Mouse (Mus musculus): Measurements from ENCODE around the gene Ttll10. TPM values are rescaled to one million over a fixed set of nuclear protein-coding genes. Genes with fewer than 3 reads are reported as not detected.

The Ttll10 gene
- polyA plus RNA-seq, 1 experiment: 9.1 TPM

- Histone ChIP-seq H3K4me1 (ENCODE audit: control insufficient read depth, insufficient read depth, insufficient read length, low read length) (no peaks in the 10 kb centered on the region; the same call in 1 of the 2 replicates), H3K27ac (ENCODE audit: insufficient read depth, low read depth, low read length) (no peak overlapping the region), H3K4me3 (ENCODE audit: low read depth, low read length) (no peak overlapping the region), H3K27me3 (ENCODE audit: control insufficient read depth, insufficient read depth, low read length) (no peaks in the 10 kb centered on the region), H3K36me3 (ENCODE audit: control insufficient read depth, insufficient read depth, low read length) (peaks cover 15% of the 10 kb centered on the region)
- TF ChIP-seq CTCF (IDR thresholded peaks at IDR 0.05; ENCODE audit: extremely low read depth, insufficient read length, insufficient replicate concordance, low read depth, low read length) (no peak), POLR2A (IDR thresholded peaks at IDR 0.05; ENCODE audit: low read depth, low read length) (no peak)
- 88% methylated on average over 12 of the region's 12 CpGs for WGBS
These were observed 39.4 kb downstream of the Ttll10 start for GRCm38 (mm10) chr4:156019771-156020170.

DNA sequence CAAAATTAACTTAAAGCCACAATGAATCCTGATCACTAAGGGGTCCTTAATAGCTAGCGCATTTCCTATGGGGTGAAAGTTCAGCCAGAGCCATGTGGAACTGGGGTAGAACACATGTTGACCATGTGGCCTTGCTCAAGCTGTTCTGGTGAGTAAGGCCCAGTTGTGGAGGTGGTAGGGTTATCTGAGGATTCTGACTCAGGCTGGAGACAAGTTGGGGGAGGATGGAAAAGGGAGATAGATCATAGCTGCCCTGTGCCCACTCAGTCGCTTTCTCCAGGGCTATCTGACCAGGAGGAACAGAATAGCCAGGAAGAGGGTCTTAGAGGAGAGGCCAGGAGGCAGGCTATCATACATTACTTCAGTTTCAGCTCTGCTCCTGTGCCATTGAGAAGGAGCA lies 44.8 kb downstream of the Ttll10 start:
- WGBS: 89% methylated on average over 2 of the region's 2 CpGs
- peaks cover 51% of the 10 kb centered on the region for H3K36me3 ChIP-seq (ENCODE audit: control insufficient read depth, insufficient read depth, low read length)

DNA sequence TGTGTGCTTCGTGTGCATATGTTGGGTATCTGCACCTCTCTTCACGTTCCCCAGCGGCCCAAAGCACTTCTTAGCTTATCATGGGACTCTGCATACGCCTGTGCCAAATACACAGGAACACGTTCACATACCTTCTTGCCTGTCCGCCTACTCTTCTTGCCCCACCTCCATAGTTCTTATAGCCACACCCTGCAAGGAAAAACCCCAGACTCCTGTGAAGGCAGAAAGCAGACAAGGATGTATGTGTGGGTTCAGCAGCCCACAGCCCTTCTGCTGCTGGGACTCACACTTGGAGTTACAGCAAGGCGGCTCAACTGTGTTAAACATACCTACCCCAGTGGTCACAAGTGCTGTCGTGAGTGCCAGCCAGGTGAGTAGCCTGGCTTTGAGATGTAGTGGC lies 45.6 kb downstream of the Ttll10 start, which contains the start of gene Tnfrsf4:
Gene Tnfrsf4 (plus strand): TSS at position 207 of the 400 bp plus-strand sequence.
- Histone ChIP-seq H3K4me3 (ENCODE audit: low read depth, low read length) (no peak within 1 kb of the TSS), H3K27ac (ENCODE audit: insufficient read depth, low read depth, low read length) (no peak within 1 kb of the TSS), H3K4me1 (ENCODE audit: control insufficient read depth, insufficient read depth, insufficient read length, low read length) (peaks cover 1% of the 10 kb centered on the region; the same call in 1 of the 2 replicates), H3K27me3 (ENCODE audit: control insufficient read depth, insufficient read depth, low read length) (no peaks in the 10 kb centered on the region), H3K36me3 (ENCODE audit: control insufficient read depth, insufficient read depth, low read length) (peaks cover 59% of the 10 kb centered on the region)
- TF ChIP-seq CTCF (IDR thresholded peaks at IDR 0.05; ENCODE audit: extremely low read depth, insufficient read length, insufficient replicate concordance, low read depth, low read length) (no peak), POLR2A (IDR thresholded peaks at IDR 0.05; ENCODE audit: low read depth, low read length) (no peak)
- 74% methylated on average over 8 of the region's 8 CpGs for WGBS

More for the DNA sequence above, 44.8 kb downstream of the Ttll10 start:
- TF ChIP-seq POLR2A (IDR thresholded peaks at IDR 0.05; ENCODE audit: low read depth, low read length) (no peak), CTCF (IDR thresholded peaks at IDR 0.05; ENCODE audit: extremely low read depth, insufficient read length, insufficient replicate concordance, low read depth, low read length) (no peak)
- peaks cover 1% of the 10 kb centered on the region; the same call in 1 of the 2 replicates for H3K4me1 ChIP-seq (ENCODE audit: control insufficient read depth, insufficient read depth, insufficient read length, low read length)
- H3K4me3 ChIP-seq (ENCODE audit: low read depth, low read length): no peak overlapping the region
- no peaks in the 10 kb centered on the region for H3K27me3 ChIP-seq (ENCODE audit: control insufficient read depth, insufficient read depth, low read length)
- no peak overlapping the region for H3K27ac ChIP-seq (ENCODE audit: insufficient read depth, low read depth, low read length)

DNA sequence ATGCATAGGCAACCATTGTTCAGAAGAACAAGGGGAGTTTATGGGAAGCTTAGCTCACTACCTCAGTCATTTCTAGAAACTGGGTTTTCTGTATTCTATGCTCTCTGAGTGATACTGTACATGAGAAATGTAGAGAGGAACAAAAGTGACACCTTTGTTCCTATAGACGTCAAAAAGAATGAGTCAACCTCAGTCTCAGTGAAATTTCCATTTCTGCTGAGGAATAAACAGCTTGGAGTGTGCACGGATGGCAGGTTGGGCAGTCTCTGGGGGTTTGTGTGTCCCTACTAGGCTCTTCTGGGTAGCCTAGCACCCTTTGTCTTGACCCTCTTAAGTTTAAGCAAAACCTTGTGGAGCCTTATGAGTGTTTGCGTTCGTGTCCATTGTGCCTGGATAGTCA lies 50.8 kb downstream of the Ttll10 start:
- TF ChIP-seq CTCF (IDR thresholded peaks at IDR 0.05; ENCODE audit: extremely low read depth, insufficient read length, insufficient replicate concordance, low read depth, low read length) (no peak), POLR2A (IDR thresholded peaks at IDR 0.05; ENCODE audit: low read depth, low read length) (no peak)
- 94% methylated on average over 4 of the region's 4 CpGs for WGBS
- peaks cover 82% of the 10 kb centered on the region for H3K36me3 ChIP-seq (ENCODE audit: control insufficient read depth, insufficient read depth, low read length)

GRCm38 (mm10) chr4:156004109-156004508 lies 55.1 kb downstream of the Ttll10 start:
- peaks cover 82% of the 10 kb centered on the region for H3K36me3 ChIP-seq (ENCODE audit: control insufficient read depth, insufficient read depth, low read length)
- no peaks in the 10 kb centered on the region for H3K4me1 ChIP-seq (ENCODE audit: control insufficient read depth, insufficient read depth, insufficient read length, low read length)
- no peak overlapping the region for H3K27ac ChIP-seq (ENCODE audit: insufficient read depth, low read depth, low read length)
- TF ChIP-seq CTCF (IDR thresholded peaks at IDR 0.05; ENCODE audit: extremely low read depth, insufficient read length, insufficient replicate concordance, low read depth, low read length) (no peak), POLR2A (IDR thresholded peaks at IDR 0.05; ENCODE audit: low read depth, low read length) (no peak)
- WGBS: 87% methylated on average over 3 of the region's 3 CpGs
- no peak overlapping the region for H3K4me3 ChIP-seq (ENCODE audit: low read depth, low read length)
- no peaks in the 10 kb centered on the region for H3K27me3 ChIP-seq (ENCODE audit: control insufficient read depth, insufficient read depth, low read length)

More for the DNA sequence above, 50.8 kb downstream of the Ttll10 start:
- no peak overlapping the region for H3K4me3 ChIP-seq (ENCODE audit: low read depth, low read length)
- H3K4me1 ChIP-seq (ENCODE audit: control insufficient read depth, insufficient read depth, insufficient read length, low read length): no peaks in the 10 kb centered on the region
- no peak overlapping the region for H3K27ac ChIP-seq (ENCODE audit: insufficient read depth, low read depth, low read length)
- no peaks in the 10 kb centered on the region for H3K27me3 ChIP-seq (ENCODE audit: control insufficient read depth, insufficient read depth, low read length)

DNA sequence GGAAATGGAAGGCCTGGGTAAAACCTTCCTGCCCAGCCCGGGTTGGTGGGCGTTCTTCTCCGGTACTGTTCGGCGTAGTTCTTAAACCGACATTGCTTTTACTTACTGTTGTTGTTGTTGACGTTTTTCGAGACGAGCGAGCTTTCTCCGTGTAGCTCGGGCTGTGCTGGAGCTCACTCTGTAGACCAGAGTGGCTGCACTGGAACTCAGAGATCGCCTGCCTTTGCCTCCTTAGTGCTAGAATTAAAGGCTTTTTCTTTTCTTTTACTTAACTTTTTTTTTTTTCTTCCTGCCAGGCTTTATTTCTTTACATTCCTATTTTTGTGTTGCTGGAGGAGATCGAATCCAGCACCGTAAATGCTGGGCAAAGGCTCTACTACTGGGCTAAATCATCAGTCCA lies 65.6 kb downstream of the Ttll10 start:
- TF ChIP-seq POLR2A (IDR thresholded peaks at IDR 0.05; ENCODE audit: low read depth, low read length) (no peak), CTCF (IDR thresholded peaks at IDR 0.05; ENCODE audit: extremely low read depth, insufficient read length, insufficient replicate concordance, low read depth, low read length) (no peak)
- Histone ChIP-seq H3K27me3 (ENCODE audit: control insufficient read depth, insufficient read depth, low read length) (no peaks in the 10 kb centered on the region), H3K4me3 (ENCODE audit: low read depth, low read length) (peak overlapping the region; percentile 98), H3K36me3 (ENCODE audit: control insufficient read depth, insufficient read depth, low read length) (peaks cover 20% of the 10 kb centered on the region), H3K27ac (ENCODE audit: insufficient read depth, low read depth, low read length) (peak overlapping the region; percentile 97), H3K4me1 (ENCODE audit: control insufficient read depth, insufficient read depth, insufficient read length, low read length) (peaks cover 10% of the 10 kb centered on the region)
- 1% methylated on average over 15 of the region's 15 CpGs for whole genome bisulfite sequencing

- Histone ChIP-seq H3K4me3 (ENCODE audit: low read depth, low read length) (peak overlapping the region; percentile 98), H3K27me3 (ENCODE audit: control insufficient read depth, insufficient read depth, low read length) (no peaks in the 10 kb centered on the region), H3K27ac (ENCODE audit: insufficient read depth, low read depth, low read length) (peak overlapping the region; percentile 97), H3K4me1 (ENCODE audit: control insufficient read depth, insufficient read depth, insufficient read length, low read length) (peaks cover 10% of the 10 kb centered on the region), H3K36me3 (ENCODE audit: control insufficient read depth, insufficient read depth, low read length) (peaks cover 15% of the 10 kb centered on the region)
- TF ChIP-seq POLR2A (IDR thresholded peaks at IDR 0.05; ENCODE audit: low read depth, low read length) (peak; percentile 24; the same call in 1 of the 2 replicates), CTCF (IDR thresholded peaks at IDR 0.05; ENCODE audit: extremely low read depth, insufficient read length, insufficient replicate concordance, low read depth, low read length) (no peak)
- under 1% methylated on average over 70 of the region's 70 CpGs for WGBS
These were observed 66.2 kb downstream of the Ttll10 start for GRCm38 (mm10) chr4:155992906-155993547.

All from small intestine, adult 2 months (tissue).